Mouse (Mus musculus) skeletal muscle tissue, postnatal 0 days (tissue): Measurements from ENCODE around the gene 3830406C13Rik. TPM values are rescaled to one million over a fixed set of nuclear protein-coding genes. Genes with fewer than 3 reads are reported as not detected.

ENCODE experiments used
- polyA plus RNA-seq: library from polyadenylated mRNA; unstranded; fragments of >200 nt; fragmentation: Nextera tagmentation; extraction: Ambion mirVana; gene quantifications from 2 replicates; pipeline ENCODE4 v1.2.1, GENCODE M21; 2015

3830406C13Rik gene
- 22.9 and 26.2 TPM in 2 replicates for polyA plus RNA-seq

GRCm38 (mm10) chr14:12284141-12284912, at the start of gene 3830406C13Rik:
Gene 3830406C13Rik (plus strand): TSS chr14:12284173.

GRCm38 (mm10) chr14:12283641-12284040, 332 bp upstream of the 3830406C13Rik start, which contains the start of gene Gm49355:
Gene Gm49355 (plus strand): TSS chr14:12283976.

DNA sequence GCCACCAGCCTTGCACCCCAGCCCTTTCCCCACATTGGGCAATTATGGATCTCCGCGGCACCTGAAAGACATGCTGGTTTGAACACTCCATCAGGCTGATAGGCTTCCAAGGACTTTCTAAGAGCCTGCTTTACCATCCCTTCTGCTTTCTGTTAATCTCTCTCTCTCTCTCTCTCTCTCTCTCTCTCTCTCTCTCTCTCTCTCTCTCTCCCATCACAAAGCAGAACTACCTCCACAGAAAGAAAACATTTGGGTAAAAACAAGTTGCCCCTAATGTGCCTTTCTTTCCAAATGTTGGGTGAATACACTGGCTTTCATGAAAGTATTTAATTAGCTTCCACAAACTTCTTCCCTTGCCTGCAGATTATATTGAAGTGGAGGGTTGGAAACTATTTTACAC, 64.1 kb downstream of the 3830406C13Rik start, which contains the start of gene Fezf2:
TSS of gene Fezf2 (minus strand) at position 101 of the 400 bp plus-strand sequence.

Other genes with a start within 250 kb of the 3830406C13Rik start
- gene Gm49355, start 197 bp upstream of the 3830406C13Rik start, polyA plus RNA-seq, result 0.09 and 0.19 TPM in 2 replicates
- gene Fezf2, start 64.0 kb downstream of the 3830406C13Rik start, polyA plus RNA-seq, result not detected in 2 replicates